Mouse (Mus musculus) heart, adult 8-10 months (tissue): ENCODE measurements around the gene Wdr66. TPM values are rescaled to one million over a fixed set of nuclear protein-coding genes. Genes with fewer than 3 reads are reported as not detected.
"Not testable (repeated sequence)": the region's sequence is repeated elsewhere in the genome, so short reads cannot be mapped to it uniquely, and the experiment has no call there.

Experiments used
- DNase-seq: peaks from one replicate; pipeline ENCODE4 v3.0.0; 2022; ENCODE audit warnings: low spot score
- total RNA-seq, 4 experiments: library from RNA; stranded (reverse); gene quantifications; 2 replicates each; pipeline ENCODE4 v1.2.4; 2022

Gene Wdr66
- total RNA-seq = under 1 TPM; 0.65 to 0.82 (median 0.73) TPM

- DNase-seq = peak; percentile 75
Observed at GRCm38 (mm10) chr5:123251834-123252233, at the start of gene Wdr66. Wdr66 (plus strand) TSS chr5:123252102.

GRCm38 (mm10) chr5:123202771-123203170, 49.1 kb upstream of the Wdr66 start:
- DNase-seq = not testable (repeated sequence)

GRCm38 (mm10) chr5:123203591-123203990, 48.3 kb upstream of the Wdr66 start:
- not testable (repeated sequence) for DNase-seq

- DNase-seq = not testable (repeated sequence)
Observed at GRCm38 (mm10) chr5:123222346-123223050, 29.4 kb upstream of the Wdr66 start.

GRCm38 (mm10) chr5:123223051-123223410, 28.9 kb upstream of the Wdr66 start:
- no peak for DNase-seq

GRCm38 (mm10) chr5:123223861-123224260, 28.0 kb upstream of the Wdr66 start:
- not testable (repeated sequence) for DNase-seq

GRCm38 (mm10) chr5:123226851-123227250, 25.1 kb upstream of the Wdr66 start:
- DNase-seq = no peak

- DNase-seq = peak; percentile 96
Observed at GRCm38 (mm10) chr5:123227762-123228523, 24.0 kb upstream of the Wdr66 start.

GRCm38 (mm10) chr5:123228524-123228922, 23.4 kb upstream of the Wdr66 start:
- no peak for DNase-seq

GRCm38 (mm10) chr5:123229296-123229695, 22.6 kb upstream of the Wdr66 start:
- no peak for DNase-seq

- no peak for DNase-seq
Observed at GRCm38 (mm10) chr5:123232180-123232579, 19.7 kb upstream of the Wdr66 start.

GRCm38 (mm10) chr5:123235731-123236130, 16.2 kb upstream of the Wdr66 start:
- DNase-seq = no peak

GRCm38 (mm10) chr5:123236426-123236825, 15.5 kb upstream of the Wdr66 start:
- DNase-seq = no peak

- DNase-seq = peak; percentile 33
Observed at GRCm38 (mm10) chr5:123239501-123239900, 12.4 kb upstream of the Wdr66 start.

- DNase-seq = no peak
Observed at GRCm38 (mm10) chr5:123245518-123245917, 6.4 kb upstream of the Wdr66 start.

- no peak for DNase-seq
Observed at GRCm38 (mm10) chr5:123251390-123251789, 512 bp upstream of the Wdr66 start.

GRCm38 (mm10) chr5:123256841-123257755, 5.2 kb downstream of the Wdr66 start:
- peak; percentile 9 for DNase-seq

GRCm38 (mm10) chr5:123258990-123259389, 7.1 kb downstream of the Wdr66 start:
- peak; percentile 26 for DNase-seq

GRCm38 (mm10) chr5:123260698-123261097, 8.8 kb downstream of the Wdr66 start:
- DNase-seq = no peak

- no peak for DNase-seq
Observed at GRCm38 (mm10) chr5:123266909-123267308, 15.0 kb downstream of the Wdr66 start.

GRCm38 (mm10) chr5:123268477-123269474, 16.9 kb downstream of the Wdr66 start:
- DNase-seq = no peak
